ENCODE assay signal across 8 mouse cellular contexts in the genomic region with DNA sequence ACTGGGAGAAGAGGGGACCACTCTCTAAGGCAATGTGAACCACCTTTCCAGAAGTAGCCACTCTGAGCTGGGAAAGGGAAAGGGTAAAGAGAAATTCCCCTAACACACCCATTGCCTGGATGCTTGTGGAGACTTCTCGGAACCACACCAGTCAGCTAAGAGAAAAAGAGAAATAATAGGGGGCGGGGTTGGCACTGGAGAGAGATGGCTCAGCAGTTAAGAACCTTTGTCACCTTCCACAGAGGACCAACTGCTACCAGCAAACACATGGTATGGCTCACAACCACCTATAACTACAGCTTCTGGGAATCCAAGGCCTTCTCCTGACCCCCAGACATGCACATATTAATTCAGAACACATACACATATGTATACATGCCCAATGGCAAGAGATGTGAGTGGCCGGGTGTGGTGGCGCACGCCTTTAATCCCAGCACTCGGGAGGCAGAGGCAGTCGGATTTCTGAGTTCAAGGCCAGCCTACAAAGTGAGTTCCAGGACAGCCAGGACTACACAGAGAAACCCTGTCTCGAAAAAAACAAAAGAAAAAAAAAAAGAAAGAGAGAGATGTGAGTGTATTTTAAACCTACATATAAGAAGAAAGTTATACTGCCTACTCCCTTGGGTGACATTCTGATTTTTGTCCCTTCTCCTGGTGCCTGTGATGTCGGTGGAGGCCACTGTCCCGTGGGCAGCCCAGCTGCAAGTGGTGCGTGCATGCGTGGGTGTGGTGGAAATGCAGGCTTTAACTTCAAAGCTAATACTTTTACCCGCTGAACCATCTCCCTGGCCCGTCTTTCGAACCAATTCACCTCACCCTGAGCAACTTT. TPM values are rescaled to one million over a fixed set of nuclear protein-coding genes. Genes with fewer than 3 reads are reported as not detected.
DNase-seq lines count a peak whose midpoint lies in the region; ATAC-seq and TF ChIP-seq lines count a peak whose summit lies in the region.

No protein-coding gene starts in this region.

- peaks cover 20% of the 10 kb centered on the region; the same call in 1 of the 2 replicates for H3K27me3 ChIP-seq in hindbrain, embryonic 12.5 days
- H3K27me3 ChIP-seq in hindbrain, embryonic 11.5 days (ENCODE audit: control insufficient read depth, insufficient read depth, low read length) = 0 out of 2 replicates have a peak, but pooled peaks cover 5% of the 10 kb centered on the region
- peaks cover 6% of the 10 kb centered on the region; the same call in 1 of the 2 replicates for H3K27me3 ChIP-seq in hindbrain, embryonic 15.5 days

- no peak overlapping the region for H3K9ac ChIP-seq in hindbrain, embryonic 12.5 days
- no peak overlapping the region for H3K9ac ChIP-seq in hindbrain, embryonic 11.5 days (ENCODE audit: low read depth, low read length)
- peak overlapping the region; percentile 82 for H3K9ac ChIP-seq in ES-E14 (ENCODE audit: insufficient read depth, low read depth, low read length, poor library complexity, severe bottlenecking)
- H3K9ac ChIP-seq in hindbrain, embryonic 15.5 days = no peak overlapping the region

- in situ Hi-C loops in ES-E14 (cut with MboI; ENCODE audit: low sequenced_read_pairs in 2 of 2, unreplicated experiment in 2 of 2) = no loop called here

- no peak for DNase-seq in hindbrain, embryonic 11.5 days (ENCODE audit: low spot score)
- DNase-seq in ES-E14 (ENCODE audit: low read depth, low spot score) = no peak
- DNase-seq in layer of hippocampus, postnatal 14 days (ENCODE audit: low spot score in 2 of 2) = no peak
- no peak for DNase-seq in right cerebral cortex, adult 18-20 months
- DNase-seq in left cerebral cortex, adult 11 months (ENCODE audit: low spot score) = no peak

- peaks cover 10% of the 10 kb centered on the region for H3K4me1 ChIP-seq in hindbrain, embryonic 12.5 days
- peaks cover 7% of the 10 kb centered on the region; the same call in 1 of the 2 replicates for H3K4me1 ChIP-seq in hindbrain, embryonic 11.5 days (replicated peaks; ENCODE audit: control insufficient read depth, insufficient read depth, low read length)
- peaks cover 8 to 12% of the 10 kb centered on the region in 2 experiments for H3K4me1 ChIP-seq in ES-E14 (ENCODE audit: control insufficient read depth in 2 of 2, insufficient read depth in 2 of 2, low read length in 2 of 2, poor library complexity in 1 of 2)
- H3K4me1 ChIP-seq in hindbrain, embryonic 15.5 days (replicated peaks) = peaks cover 9% of the 10 kb centered on the region

- no peak for ATAC-seq in hindbrain, embryonic 12.5 days (ENCODE audit: low FRiP score)
- ATAC-seq in hindbrain, embryonic 11.5 days (ENCODE audit: low FRiP score) = no peak
- ATAC-seq in hindbrain, embryonic 15.5 days (ENCODE audit: low FRiP score, low read depth) = no peak
- peak; percentile 39; the same call in 1 of the 2 replicates for ATAC-seq in megakaryocyte, adult 5-6 weeks (ENCODE audit: poor library complexity, severe bottlenecking)

- no peaks in the 10 kb centered on the region for H3K36me3 ChIP-seq in hindbrain, embryonic 12.5 days
- H3K36me3 ChIP-seq in hindbrain, embryonic 11.5 days (ENCODE audit: control insufficient read depth, insufficient read depth, low read length) = no peaks in the 10 kb centered on the region
- peaks cover 15% of the 10 kb centered on the region for H3K36me3 ChIP-seq in ES-E14 (ENCODE audit: control insufficient read depth, insufficient read depth, low read length, poor library complexity, severe bottlenecking)
- no peaks in the 10 kb centered on the region for H3K36me3 ChIP-seq in hindbrain, embryonic 15.5 days

- 84% methylated on average over 15 of the region's 15 CpGs for WGBS in hindbrain, embryonic 12.5 days
- 78% methylated on average over 15 of the region's 15 CpGs for WGBS in hindbrain, embryonic 11.5 days
- 84% methylated on average over 15 of the region's 15 CpGs for WGBS in hindbrain, embryonic 15.5 days

- H3K4me2 ChIP-seq in hindbrain, embryonic 12.5 days (replicated peaks) = peak overlapping the region; percentile 54
- H3K4me2 ChIP-seq in hindbrain, embryonic 11.5 days (replicated peaks; ENCODE audit: low read depth, low read length) = no peak overlapping the region
- peak overlapping the region; percentile 54; the same call in 1 of the 2 replicates for H3K4me2 ChIP-seq in hindbrain, embryonic 15.5 days

- H3K4me3 ChIP-seq in hindbrain, embryonic 12.5 days = no peak overlapping the region
- H3K4me3 ChIP-seq in hindbrain, embryonic 11.5 days (ENCODE audit: low read depth, low read length) = no peak overlapping the region
- H3K4me3 ChIP-seq in ES-E14 (ENCODE audit: insufficient read depth in 1 of 2, low read depth in 1 of 2, low read length in 2 of 2, poor library complexity in 1 of 2, severe bottlenecking in 1 of 2) = peak overlapping the region; percentile 64 to 80
- no peak overlapping the region for H3K4me3 ChIP-seq in hindbrain, embryonic 15.5 days

- no peak overlapping the region for H3K27ac ChIP-seq in hindbrain, embryonic 12.5 days
- no peak overlapping the region for H3K27ac ChIP-seq in hindbrain, embryonic 11.5 days (ENCODE audit: low read depth, low read length)
- no peak overlapping the region; the same call in 1 of the 2 replicates for H3K27ac ChIP-seq in ES-E14 (ENCODE audit: insufficient read depth, low read depth, low read length, poor library complexity, severe bottlenecking)
- no peak overlapping the region for H3K27ac ChIP-seq in hindbrain, embryonic 15.5 days (replicated peaks)

- no peaks in the 10 kb centered on the region for H3K9me3 ChIP-seq in hindbrain, embryonic 12.5 days (replicated peaks)
- no peaks in the 10 kb centered on the region for H3K9me3 ChIP-seq in hindbrain, embryonic 11.5 days (ENCODE audit: control insufficient read depth, low read length)
- no peaks in the 10 kb centered on the region for H3K9me3 ChIP-seq in ES-E14 (ENCODE audit: control insufficient read depth, insufficient read depth, low read depth, low read length)
- no peaks in the 10 kb centered on the region for H3K9me3 ChIP-seq in hindbrain, embryonic 15.5 days

TF ChIP-seq in ES-E14, 5 proteins besides CTCF, POLR2A, EP300 and RAD21:
- TF ChIP-seq CHD2 (IDR thresholded peaks at IDR 0.05; ENCODE audit: low read depth, low read length) (no peak), MAFK (IDR thresholded peaks at IDR 0.05; ENCODE audit: insufficient read depth, low read depth, low read length) (no peak), HCFC1 (IDR thresholded peaks at IDR 0.05; ENCODE audit: borderline replicate concordance, insufficient read depth, low read length) (no peak), ZC3H11A (IDR thresholded peaks at IDR 0.05; ENCODE audit: borderline replicate concordance, low read depth, low read length) (no peak), ZNF384 (IDR thresholded peaks at IDR 0.05; ENCODE audit: low read depth, low read length) (no peak)

RNA-seq across cellular contexts. Expression of a gene that starts 1.8 kb away (rescaled TPM):
- polyA plus RNA-seq in hindbrain, embryonic 12.5 days (2016; fragmentation: Nextera tagmentation; extraction: Ambion mirVana) = 8.4 and 8.6 TPM in 2 replicates
- 6.0 and 9.3 TPM in 2 replicates for polyA plus RNA-seq in hindbrain, embryonic 11.5 days (2014; fragmentation: Nextera tagmentation; extraction: Ambion mirVana)
- 39.9 and 42.4 TPM in 2 replicates for total RNA-seq in ES-E14 (2012; rRNA removed)
- polyA plus RNA-seq in hindbrain, embryonic 15.5 days (2015; fragmentation: Nextera tagmentation; extraction: Ambion mirVana) = 4.3 and 5.7 TPM in 2 replicates
- total RNA-seq in megakaryocyte, adult 5-6 weeks (2015) = 129 and 148 TPM in 2 replicates
- total RNA-seq in megakaryocyte, adult 5-6 weeks (2017) = 124 and 125 TPM in 2 replicates
- total RNA-seq in layer of hippocampus, postnatal 14 days (2021) = 1 to 10 TPM; 6.1 to 6.4 TPM

RNA-seq across cellular contexts. Expression of a gene that starts 58.7 kb away (rescaled TPM):
- 34.7 and 38.0 TPM in 2 replicates for polyA plus RNA-seq in hindbrain, embryonic 12.5 days (2016; fragmentation: Nextera tagmentation; extraction: Ambion mirVana)
- polyA plus RNA-seq in hindbrain, embryonic 11.5 days (2014; fragmentation: Nextera tagmentation; extraction: Ambion mirVana) = 10.8 and 14.4 TPM in 2 replicates
- total RNA-seq in ES-E14 (2012; rRNA removed) = 28.2 and 30.1 TPM in 2 replicates
- 60.8 and 64.5 TPM in 2 replicates for polyA plus RNA-seq in hindbrain, embryonic 15.5 days (2015; fragmentation: Nextera tagmentation; extraction: Ambion mirVana)
- 2.3 and 3.9 TPM in 2 replicates for total RNA-seq in megakaryocyte, adult 5-6 weeks (2015)
- 3.5 and 6.7 TPM in 2 replicates for total RNA-seq in megakaryocyte, adult 5-6 weeks (2017)
- total RNA-seq in layer of hippocampus, postnatal 14 days (2021) = 100 to 1,000 TPM; 389 to 413 TPM

RNA-seq across cellular contexts. Expression of a gene that starts 59.2 kb away (rescaled TPM):
- 0.61 TPM in 1 of 2 replicates, not detected in the other for polyA plus RNA-seq in hindbrain, embryonic 12.5 days (2016; fragmentation: Nextera tagmentation; extraction: Ambion mirVana)
- polyA plus RNA-seq in hindbrain, embryonic 11.5 days (2014; fragmentation: Nextera tagmentation; extraction: Ambion mirVana) = 0.26 TPM in 1 of 2 replicates, not detected in the other
- total RNA-seq in ES-E14 (2012; rRNA removed) = 3.4 and 9.3 TPM in 2 replicates
- polyA plus RNA-seq in hindbrain, embryonic 15.5 days (2015; fragmentation: Nextera tagmentation; extraction: Ambion mirVana) = 0.44 TPM in 1 of 2 replicates, not detected in the other
- total RNA-seq in megakaryocyte, adult 5-6 weeks (2015) = not detected in 2 replicates
- not detected in 2 replicates for total RNA-seq in megakaryocyte, adult 5-6 weeks (2017)
- total RNA-seq in layer of hippocampus, postnatal 14 days (2021) = 10 to 100 TPM; 21.9 to 36.2 TPM

Comparison
In these comparisons a context has a peak if more than half of its experiments do, and no peak if none do; other contexts are left out.
1. H3K4me3 ChIP-seq: peak in ES-E14 (2 of 2); none in hindbrain, embryonic 12.5 days (single experiment), hindbrain, embryonic 11.5 days (single experiment) and hindbrain, embryonic 15.5 days (single experiment).
2. RNA of a gene that starts 58.7 kb away (total RNA-seq): 389 to 413 TPM in layer of hippocampus, postnatal 14 days; 28.2 to 30.1 TPM in ES-E14 and 2.3 to 6.7 TPM in megakaryocyte, adult 5-6 weeks; every median in the first group is over 10 times any median in the second.